Comparison of ENCODE assay signal across 29 mouse cellular contexts in genomic region chr12:9934158-9934557, GRCm38 (mm10).
DNase-seq lines count a peak whose midpoint lies in the region; ATAC-seq and TF ChIP-seq lines count a peak whose summit lies in the region.
"Had no signal": no experiment of that assay in that cellular context is flagged by ENCODE, and none has a peak within 500 bp of the region (broad histone marks: within the 10 kb centered on the region; RNA-seq: fewer than 3 reads in every experiment).

No protein-coding gene starts in this region.

- no peak for TF ChIP-seq CTCF in lung, embryonic 14.5 days (IDR thresholded peaks at IDR 0.05; ENCODE audit: low read depth)

- H3K27me3 ChIP-seq in lung, embryonic 14.5 days (ENCODE audit: insufficient read depth, low read length) = no peaks in the 10 kb centered on the region
- H3K27me3 ChIP-seq: forebrain, embryonic 13.5 days; hindbrain, embryonic 12.5 days; intestine, embryonic 15.5 days; liver, embryonic 13.5 days; lung, embryonic 15.5 days; midbrain, embryonic 12.5 days; neural tube, embryonic 13.5 days had no signal

- intact Hi-C loops in gastrocnemius, postnatal 36 days (cut with DNase I) = no loop called here
- intact Hi-C loops in heart, postnatal 10 days (cut with DNase I) = no loop called here

- no peak overlapping the region for H3K9ac ChIP-seq in lung, embryonic 14.5 days
- H3K9ac ChIP-seq: forebrain, embryonic 13.5 days; hindbrain, embryonic 12.5 days; intestine, embryonic 15.5 days; liver, embryonic 13.5 days; lung, embryonic 15.5 days; midbrain, embryonic 12.5 days; neural tube, embryonic 13.5 days had no signal

- ATAC-seq in lung, embryonic 14.5 days (ENCODE audit: insufficient read depth) = no peak; the same call in 1 of the 2 replicates
- ATAC-seq in CD4-positive, CD25-positive, alpha-beta regulatory T cell, adult 4 months = no peak
- ATAC-seq: forebrain, embryonic 13.5 days; hindbrain, postnatal 0 days; intestine, embryonic 15.5 days had no signal

- no peaks in the 10 kb centered on the region for H3K9me3 ChIP-seq in lung, embryonic 14.5 days (ENCODE audit: low read depth, low read length)
- H3K9me3 ChIP-seq: forebrain, embryonic 13.5 days; hindbrain, embryonic 12.5 days; intestine, embryonic 15.5 days; liver, embryonic 13.5 days; lung, embryonic 15.5 days; midbrain, embryonic 12.5 days; neural tube, embryonic 13.5 days had no signal

- H3K4me3 ChIP-seq in lung, embryonic 14.5 days (ENCODE audit: low read depth, low read length) = no peak overlapping the region
- H3K4me3 ChIP-seq: forebrain, embryonic 13.5 days; hindbrain, embryonic 12.5 days; intestine, embryonic 15.5 days; liver, embryonic 13.5 days; lung, embryonic 15.5 days; midbrain, embryonic 12.5 days; neural tube, embryonic 13.5 days had no signal

- H3K4me1 ChIP-seq in lung, embryonic 14.5 days (ENCODE audit: insufficient read depth) = no peaks in the 10 kb centered on the region
- H3K4me1 ChIP-seq: forebrain, embryonic 13.5 days; hindbrain, embryonic 12.5 days; intestine, embryonic 15.5 days; liver, embryonic 13.5 days; lung, embryonic 15.5 days; midbrain, embryonic 12.5 days; neural tube, embryonic 13.5 days had no signal

- peak; percentile 29 for DNase-seq in gastrocnemius, postnatal 25 days
- no peak for DNase-seq in gastrocnemius, postnatal 36 days
- peak; percentile 10 for DNase-seq in heart, postnatal 10 days
- no peak for DNase-seq in heart, postnatal 4 days
- DNase-seq in lung, embryonic 14.5 days = peak; percentile 15
- peak; percentile 20 for DNase-seq in lung, postnatal 10 days
- DNase-seq in right cerebral cortex, postnatal 36 days (ENCODE audit: low spot score in 2 of 2) = no peak
- DNase-seq: adrenal gland, postnatal 14 days; cerebellum, adult 11 months; cerebellum, adult 9-10 months; cerebellum, postnatal 36 days; kidney, adult 8-10 months; kidney, postnatal 4 days; layer of hippocampus, postnatal 36 days; left cerebral cortex, postnatal 4 days; liver, embryonic 13.5 days; right cerebral cortex, postnatal 14 days; spleen, adult 18-20 months; thymus, adult 2 months; thymus, postnatal 36 days had no signal

- H3K27ac ChIP-seq in lung, embryonic 14.5 days (ENCODE audit: low read depth) = no peak overlapping the region
- H3K27ac ChIP-seq: forebrain, embryonic 13.5 days; hindbrain, embryonic 12.5 days; hindbrain, postnatal 0 days; intestine, embryonic 15.5 days; kidney, postnatal 0 days; liver, embryonic 13.5 days; lung, embryonic 15.5 days; midbrain, embryonic 12.5 days; neural tube, embryonic 13.5 days had no signal

- 77% methylated on average over 3 of the region's 3 CpGs for WGBS in lung, embryonic 14.5 days

- no peak overlapping the region for H3K4me2 ChIP-seq in lung, embryonic 14.5 days
- H3K4me2 ChIP-seq: forebrain, embryonic 13.5 days; hindbrain, embryonic 12.5 days; intestine, embryonic 15.5 days; liver, embryonic 13.5 days; lung, embryonic 15.5 days; midbrain, embryonic 12.5 days; neural tube, embryonic 13.5 days had no signal

- no peaks in the 10 kb centered on the region for H3K36me3 ChIP-seq in lung, embryonic 14.5 days (ENCODE audit: insufficient read depth)
- H3K36me3 ChIP-seq: hindbrain, embryonic 12.5 days; intestine, embryonic 15.5 days; liver, embryonic 13.5 days; lung, embryonic 15.5 days; midbrain, embryonic 12.5 days; neural tube, embryonic 13.5 days had no signal

Comparison
In these comparisons a context has a peak if more than half of its experiments do, and no peak if none do; other contexts are left out.
1. DNase-seq: peak in gastrocnemius, postnatal 25 days (single experiment), heart, postnatal 10 days (2 of 2), lung, embryonic 14.5 days (single experiment) and lung, postnatal 10 days (single experiment); none in gastrocnemius, postnatal 36 days (0 of 2), heart, postnatal 4 days (single experiment) and right cerebral cortex, postnatal 36 days (0 of 2).